Mouse (Mus musculus): ENCODE results near the gene Hoxa9.

Hoxa9 gene

GRCm38 (mm10) chr6:52230516-52231165 lies at the start of gene Hoxa9:
Hoxa9 (minus strand) TSS chr6:52231089.
- DNase-seq (ENCODE audit: low read depth, low spot score), result no peak

GRCm38 (mm10) chr6:52276920-52277319 lies 46.0 kb upstream of the Hoxa9 start:
- no peak for DNase-seq (ENCODE audit: low read depth, low spot score)

GRCm38 (mm10) chr6:52276382-52276781 lies 45.5 kb upstream of the Hoxa9 start:
- no peak for DNase-seq (ENCODE audit: low read depth, low spot score)

GRCm38 (mm10) chr6:52275563-52276280 lies 44.8 kb upstream of the Hoxa9 start:
- no peak for DNase-seq (ENCODE audit: low read depth, low spot score)

- no peak for DNase-seq (ENCODE audit: low read depth, low spot score)
Measured at GRCm38 (mm10) chr6:52274576-52274975, 43.7 kb upstream of the Hoxa9 start.

GRCm38 (mm10) chr6:52273656-52274280 lies 42.9 kb upstream of the Hoxa9 start:
- no peak for DNase-seq (ENCODE audit: low read depth, low spot score)

- DNase-seq (ENCODE audit: low read depth, low spot score), result no peak
Measured at GRCm38 (mm10) chr6:52272766-52273655, 42.1 kb upstream of the Hoxa9 start.

GRCm38 (mm10) chr6:52270494-52271480 lies 39.9 kb upstream of the Hoxa9 start:
- DNase-seq (ENCODE audit: low read depth, low spot score), result peak; percentile 68

- DNase-seq (ENCODE audit: low read depth, low spot score), result no peak
Measured at GRCm38 (mm10) chr6:52268756-52269155, 37.9 kb upstream of the Hoxa9 start.

GRCm38 (mm10) chr6:52268341-52268740 lies 37.5 kb upstream of the Hoxa9 start:
- DNase-seq (ENCODE audit: low read depth, low spot score), result no peak

GRCm38 (mm10) chr6:52267691-52268090 lies 36.8 kb upstream of the Hoxa9 start:
- DNase-seq (ENCODE audit: low read depth, low spot score), result no peak

- DNase-seq (ENCODE audit: low read depth, low spot score), result no peak
Measured at GRCm38 (mm10) chr6:52267221-52267620, 36.3 kb upstream of the Hoxa9 start.

- DNase-seq (ENCODE audit: low read depth, low spot score), result no peak
Measured at GRCm38 (mm10) chr6:52266666-52266985, 35.7 kb upstream of the Hoxa9 start.

- no peak for DNase-seq (ENCODE audit: low read depth, low spot score)
Measured at GRCm38 (mm10) chr6:52265913-52266665, 35.2 kb upstream of the Hoxa9 start.

GRCm38 (mm10) chr6:52265306-52265912 lies 34.5 kb upstream of the Hoxa9 start:
- no peak for DNase-seq (ENCODE audit: low read depth, low spot score)

GRCm38 (mm10) chr6:52264106-52264790 lies 33.4 kb upstream of the Hoxa9 start:
- no peak for DNase-seq (ENCODE audit: low read depth, low spot score)

GRCm38 (mm10) chr6:52263321-52263585 lies 32.4 kb upstream of the Hoxa9 start:
- DNase-seq (ENCODE audit: low read depth, low spot score), result no peak

- DNase-seq (ENCODE audit: low read depth, low spot score), result no peak
Measured at GRCm38 (mm10) chr6:52262463-52263320, 31.8 kb upstream of the Hoxa9 start.

Measured in A20 (cell line).